Mouse (Mus musculus): ENCODE results near the gene Sertad1. TPM values are rescaled to one million over a fixed set of nuclear protein-coding genes. Genes with fewer than 3 reads are reported as not detected.
"Not testable (repeated sequence)": the region's sequence is repeated elsewhere in the genome, so short reads cannot be mapped to it uniquely, and the experiment has no call there.

Sertad1 gene
- total and polyA plus RNA-seq, 3 experiments = 7.6 to 14.0 (median 10.2) TPM

- no peak for TF ChIP-seq POLR2A (IDR thresholded peaks at IDR 0.05; ENCODE audit: insufficient read depth, low read depth, low read length)
- TF ChIP-seq CTCF (IDR thresholded peaks at IDR 0.05) = no peak
- TF ChIP-seq EP300 (IDR thresholded peaks at IDR 0.05; ENCODE audit: insufficient read depth, low read depth, low read length) = no peak
- no peak overlapping the region for H3K27ac ChIP-seq
- H3K4me3 ChIP-seq = no peak overlapping the region
- intact Hi-C loops (cut with DNase I) = loop anchor here (5.0 kb wide), 2 partner anchors 161 to 309 kb away; no protein-coding TSS in a partner anchor
- H3K79me2 ChIP-seq (replicated peaks; ENCODE audit: control insufficient read depth, insufficient read depth, low read length) = no peaks in the 10 kb centered on the region; the same call in 1 of the 2 replicates
- H3K4me1 ChIP-seq (ENCODE audit: control insufficient read depth, insufficient read depth, low read length) = peaks cover 16% of the 10 kb centered on the region
- WGBS = 48% methylated on average over 5 of the region's 5 CpGs
- H3K36me3 ChIP-seq (ENCODE audit: control insufficient read depth, insufficient read depth, low read length) = peaks cover 8% of the 10 kb centered on the region
- H3K27me3 ChIP-seq (ENCODE audit: control insufficient read depth, insufficient read depth, low read length) = no peaks in the 10 kb centered on the region
- H3K9ac ChIP-seq (ENCODE audit: low read depth, low read length) = no peak overlapping the region
- no peak for DNase-seq
Observed at GRCm38 (mm10) chr7:27493450-27493849, 6.7 kb downstream of the Sertad1 start.

GRCm38 (mm10) chr7:27494659-27495367 lies 8.1 kb downstream of the Sertad1 start:
- not testable (repeated sequence) for H3K9ac ChIP-seq (ENCODE audit: low read depth, low read length); H3K27ac ChIP-seq; DNase-seq; H3K79me2 ChIP-seq (replicated peaks; ENCODE audit: control insufficient read depth, insufficient read depth, low read length); H3K27me3 ChIP-seq (ENCODE audit: control insufficient read depth, insufficient read depth, low read length); H3K4me3 ChIP-seq; H3K36me3 ChIP-seq (ENCODE audit: control insufficient read depth, insufficient read depth, low read length)
- 93% methylated on average over 9 of the region's 9 CpGs for WGBS
- intact Hi-C loops (cut with DNase I) = loop anchor here (5.0 kb wide), 2 partner anchors 163 to 307 kb away; no protein-coding TSS in a partner anchor
- peaks cover 12% of the 10 kb centered on the region for H3K4me1 ChIP-seq (ENCODE audit: control insufficient read depth, insufficient read depth, low read length)

- Histone ChIP-seq H3K27ac (no peak within 1 kb of the TSS), H3K79me2 (replicated peaks; ENCODE audit: control insufficient read depth, insufficient read depth, low read length) (no peaks in the 10 kb centered on the region), H3K4me1 (ENCODE audit: control insufficient read depth, insufficient read depth, low read length) (peaks cover 4% of the 10 kb centered on the region), H3K36me3 (ENCODE audit: control insufficient read depth, insufficient read depth, low read length) (no peaks in the 10 kb centered on the region), H3K27me3 (ENCODE audit: control insufficient read depth, insufficient read depth, low read length) (no peaks in the 10 kb centered on the region), H3K9ac (ENCODE audit: low read depth, low read length) (no peak within 1 kb of the TSS), H3K4me3 (no peak within 1 kb of the TSS)
- DNase-seq = no peak
- intact Hi-C loops (cut with DNase I) = no loop called here
- 62% methylated on average over 3 of the region's 3 CpGs for WGBS
- no peak for TF ChIP-seq CTCF (IDR thresholded peaks at IDR 0.05)
- TF ChIP-seq EP300 (IDR thresholded peaks at IDR 0.05; ENCODE audit: insufficient read depth, low read depth, low read length) = no peak
- TF ChIP-seq POLR2A (IDR thresholded peaks at IDR 0.05; ENCODE audit: insufficient read depth, low read depth, low read length) = no peak
Observed at GRCm38 (mm10) chr7:27499036-27499435, 12.3 kb downstream of the Sertad1 start, which contains the start of gene Prx. Prx (plus strand) TSS chr7:27499324.

GRCm38 (mm10) chr7:27501620-27502019 lies 14.9 kb downstream of the Sertad1 start:
- intact Hi-C loops (cut with DNase I) = loop anchor here (1.0 kb wide), 1 partner anchor 11 kb away; no protein-coding TSS in a partner anchor

GRCm38 (mm10) chr7:27506765-27507370 lies 20.2 kb downstream of the Sertad1 start:
- Histone ChIP-seq H3K27ac (peak overlapping the region; percentile 91), H3K36me3 (ENCODE audit: control insufficient read depth, insufficient read depth, low read length) (no peaks in the 10 kb centered on the region), H3K79me2 (replicated peaks; ENCODE audit: control insufficient read depth, insufficient read depth, low read length) (no peaks in the 10 kb centered on the region), H3K4me3 (no peak overlapping the region), H3K27me3 (ENCODE audit: control insufficient read depth, insufficient read depth, low read length) (no peaks in the 10 kb centered on the region), H3K4me1 (ENCODE audit: control insufficient read depth, insufficient read depth, low read length) (peaks cover 2% of the 10 kb centered on the region), H3K9ac (ENCODE audit: low read depth, low read length) (no peak overlapping the region)
- 35% methylated on average over 9 of the region's 9 CpGs for whole genome bisulfite sequencing
- intact Hi-C loops (cut with DNase I) = loop anchor here (5.0 kb wide), 1 partner anchor 85 kb away; the partner anchor contains the start of gene Akt2
- no peak for DNase-seq
- TF ChIP-seq EP300 (IDR thresholded peaks at IDR 0.05; ENCODE audit: insufficient read depth, low read depth, low read length) = no peak
- no peak for TF ChIP-seq CTCF (IDR thresholded peaks at IDR 0.05)

More at GRCm38 (mm10) chr7:27501620-27502019, 14.9 kb downstream of the Sertad1 start:
- Histone ChIP-seq H3K79me2 (replicated peaks; ENCODE audit: control insufficient read depth, insufficient read depth, low read length) (no peaks in the 10 kb centered on the region), H3K36me3 (ENCODE audit: control insufficient read depth, insufficient read depth, low read length) (no peaks in the 10 kb centered on the region), H3K27me3 (ENCODE audit: control insufficient read depth, insufficient read depth, low read length) (no peaks in the 10 kb centered on the region), H3K9ac (ENCODE audit: low read depth, low read length) (no peak overlapping the region), H3K27ac (peak overlapping the region; percentile 69), H3K4me3 (no peak overlapping the region), H3K4me1 (ENCODE audit: control insufficient read depth, insufficient read depth, low read length) (peaks cover 4% of the 10 kb centered on the region)
- DNase-seq = peak; percentile 47 to 64
- TF ChIP-seq CTCF (IDR thresholded peaks at IDR 0.05) = no peak
- no peak for TF ChIP-seq POLR2A (IDR thresholded peaks at IDR 0.05; ENCODE audit: insufficient read depth, low read depth, low read length)
- TF ChIP-seq EP300 (IDR thresholded peaks at IDR 0.05; ENCODE audit: insufficient read depth, low read depth, low read length) = peak; percentile 79
- WGBS = 19% methylated on average over 4 of the region's 4 CpGs
